Mouse (Mus musculus): ENCODE results near the gene Tmem94. TPM values are rescaled to one million over a fixed set of nuclear protein-coding genes. Genes with fewer than 3 reads are reported as not detected.
A peak's percentile ranks its signal among the peaks of the same experiment; 100 is the strongest.

Gene Tmem94
- polyA plus RNA-seq, 1 experiment from 2014 or later, result 23.6 TPM

DNA sequence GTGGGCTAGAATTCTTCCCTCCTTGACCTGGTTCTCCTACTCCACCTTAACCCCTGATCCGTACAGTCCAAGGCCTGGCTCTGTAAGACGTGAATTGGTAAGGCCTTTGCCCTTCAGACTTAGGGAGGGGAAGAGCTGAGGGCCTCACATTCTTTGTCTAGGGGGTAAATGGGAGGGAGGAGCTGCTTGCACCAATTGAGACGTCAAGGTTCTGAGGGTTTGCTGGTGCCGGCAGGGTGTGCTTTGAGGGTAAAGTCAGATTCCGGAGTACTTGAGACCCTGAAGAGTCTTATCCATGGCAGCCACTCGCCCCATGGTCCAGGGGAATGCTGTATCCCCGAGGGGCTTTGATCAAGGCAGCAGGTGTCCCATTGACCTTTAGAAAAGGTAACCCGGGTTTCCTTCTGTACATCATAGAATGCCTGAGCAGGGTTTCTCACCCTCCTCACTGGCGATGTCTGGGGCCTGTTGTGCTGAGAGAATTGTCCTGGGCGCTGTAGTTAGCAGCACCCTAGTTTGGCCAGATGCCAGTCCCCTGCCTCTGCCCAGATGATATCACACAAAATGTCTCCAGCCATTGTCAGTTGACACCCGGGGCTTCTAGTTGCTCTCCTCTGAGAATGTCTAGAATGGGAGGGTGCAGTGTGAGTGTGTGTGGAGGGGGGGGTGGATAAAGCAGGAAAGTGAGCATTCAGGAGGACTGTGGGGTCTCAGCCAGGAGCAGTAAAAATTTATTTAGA, 71.6 kb downstream of the Tmem94 start:
- no peak for ATAC-seq (ENCODE audit: insufficient number of reproducible peaks, low FRiP score, low TSS enrichment, low read depth)
- WGBS, result 51% methylated on average over 11 of the region's 11 CpGs
- Histone ChIP-seq H3K27ac (no peak overlapping the region), H3K27me3 (no peaks in the 10 kb centered on the region), H3K9ac (no peak overlapping the region), H3K4me2 (no peak overlapping the region), H3K36me3 (no peaks in the 10 kb centered on the region), H3K4me3 (no peak overlapping the region), H3K9me3 (no peaks in the 10 kb centered on the region), H3K4me1 (peaks cover 39% of the 10 kb centered on the region)

DNA sequence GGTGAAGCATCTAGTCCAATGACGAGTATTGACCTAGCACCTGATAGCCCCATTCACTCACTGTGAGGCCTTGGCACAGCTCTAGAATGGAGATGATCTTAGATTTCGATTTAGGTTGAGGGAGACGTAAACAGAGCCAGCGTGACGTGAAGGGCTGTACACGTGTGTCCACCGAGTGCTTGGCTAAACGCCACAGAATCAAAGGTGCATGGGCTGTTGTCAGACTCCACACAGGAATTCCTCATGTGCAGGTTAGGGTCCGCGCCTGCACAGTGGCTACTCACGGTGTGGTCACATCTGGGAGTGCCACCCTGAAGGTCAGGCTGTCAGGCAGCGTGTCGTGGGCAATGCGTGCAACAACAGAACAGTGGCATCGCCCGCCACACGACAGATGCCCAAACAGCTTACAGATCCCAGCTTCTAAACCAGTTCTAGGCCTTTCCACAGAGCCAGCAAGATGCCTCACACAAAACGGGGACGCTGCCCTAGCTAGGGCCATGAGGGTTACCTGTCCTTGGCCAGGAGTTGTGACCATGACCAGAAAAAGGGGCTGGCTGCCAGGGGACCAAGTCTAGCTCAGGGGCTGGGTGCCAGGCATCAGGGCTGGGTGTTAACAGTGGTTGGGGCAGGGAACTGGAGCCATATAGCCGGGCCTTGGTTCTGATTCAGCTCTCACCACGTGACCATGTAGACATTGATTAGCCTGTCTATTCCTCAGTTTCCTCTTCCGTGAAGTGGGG, 72.5 kb downstream of the Tmem94 start:
- Histone ChIP-seq H3K4me2 (no peak overlapping the region), H3K4me1 (peaks cover 39% of the 10 kb centered on the region), H3K27ac (no peak overlapping the region), H3K9ac (no peak overlapping the region), H3K9me3 (no peaks in the 10 kb centered on the region), H3K27me3 (no peaks in the 10 kb centered on the region), H3K4me3 (no peak overlapping the region), H3K36me3 (no peaks in the 10 kb centered on the region)
- ATAC-seq (ENCODE audit: insufficient number of reproducible peaks, low FRiP score, low TSS enrichment, low read depth), result no peak; the same call in 1 of the 2 replicates
- 91% methylated on average over 22 of the region's 22 CpGs for WGBS

DNA sequence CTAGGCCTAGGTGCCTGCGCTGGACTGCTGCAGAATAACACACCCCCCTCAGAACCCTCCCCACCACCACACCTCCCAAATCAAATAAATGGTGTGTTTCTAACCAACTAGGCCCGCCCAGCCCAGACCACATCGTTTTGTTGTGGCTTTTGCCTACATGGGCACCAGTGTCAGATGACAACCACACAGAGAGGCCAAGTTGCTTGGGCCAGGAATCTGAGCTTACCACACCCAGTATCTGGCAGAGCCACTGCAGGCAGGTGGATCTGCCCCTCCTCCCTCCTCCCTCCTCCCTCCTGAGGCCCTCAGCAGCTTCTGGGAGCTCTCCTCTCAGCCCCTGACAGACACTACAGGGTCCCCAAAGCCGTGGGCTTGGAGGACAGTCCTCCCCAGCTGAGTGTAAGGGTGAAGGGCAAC, 73.7 kb downstream of the Tmem94 start:
- ATAC-seq (ENCODE audit: insufficient number of reproducible peaks, low FRiP score, low TSS enrichment, low read depth), result no peak
- H3K27me3 ChIP-seq, result no peaks in the 10 kb centered on the region
- H3K27ac ChIP-seq, result peak overlapping the region; percentile 48
- no peaks in the 10 kb centered on the region for H3K9me3 ChIP-seq
- no peaks in the 10 kb centered on the region for H3K36me3 ChIP-seq
- whole genome bisulfite sequencing, result 30% methylated on average over 4 of the region's 4 CpGs
- no peak overlapping the region for H3K4me2 ChIP-seq
- H3K4me1 ChIP-seq, result peaks cover 34% of the 10 kb centered on the region
- no peak overlapping the region for H3K9ac ChIP-seq
- H3K4me3 ChIP-seq, result no peak overlapping the region

DNA sequence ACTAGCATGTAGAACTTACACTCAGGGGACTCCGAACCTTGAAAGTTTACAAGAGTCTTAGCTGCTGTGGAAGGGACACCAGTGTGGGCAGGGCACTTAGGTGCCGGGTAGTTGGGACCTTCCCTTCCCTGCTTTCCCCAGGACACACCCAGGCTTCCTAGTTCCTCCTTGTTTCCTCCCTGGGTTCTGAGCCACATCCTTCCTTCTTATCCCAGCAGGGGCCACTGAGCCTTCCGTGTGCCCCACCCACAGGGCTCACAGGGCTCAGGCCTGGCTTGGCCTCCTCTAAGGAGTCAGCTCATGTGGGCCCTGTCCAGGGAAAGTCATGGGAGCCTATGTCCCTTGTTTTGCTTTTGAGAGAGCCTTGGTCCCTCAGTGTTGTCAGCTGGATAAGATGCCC, 74.5 kb downstream of the Tmem94 start:
- no peak for ATAC-seq (ENCODE audit: insufficient number of reproducible peaks, low FRiP score, low TSS enrichment, low read depth)
- 56% methylated on average over 3 of the region's 3 CpGs for WGBS
- Histone ChIP-seq H3K9me3 (no peaks in the 10 kb centered on the region), H3K27ac (no peak overlapping the region), H3K9ac (no peak overlapping the region), H3K36me3 (no peaks in the 10 kb centered on the region), H3K4me3 (no peak overlapping the region), H3K27me3 (no peaks in the 10 kb centered on the region), H3K4me2 (no peak overlapping the region), H3K4me1 (peaks cover 30% of the 10 kb centered on the region)

DNA sequence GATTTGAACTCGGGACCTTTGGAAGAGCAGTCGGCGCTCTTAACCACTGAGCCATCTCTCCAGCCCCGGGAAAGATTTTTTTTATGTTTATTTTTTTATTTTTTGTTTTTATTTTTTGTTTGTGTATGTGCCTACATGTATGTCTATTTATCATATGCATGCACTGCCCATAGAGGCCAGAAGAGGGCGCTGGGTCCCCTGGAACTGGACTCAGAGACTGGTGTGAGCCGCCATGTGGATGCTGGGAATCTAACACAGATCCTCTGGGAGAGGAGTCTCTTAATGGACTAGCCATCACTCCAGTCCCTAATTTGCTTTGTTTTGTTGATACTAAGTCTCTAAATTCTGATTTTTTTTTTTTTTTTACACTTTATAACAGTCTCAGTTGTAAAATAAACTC, 75.8 kb downstream of the Tmem94 start:
- H3K4me1 ChIP-seq, result peaks cover 29% of the 10 kb centered on the region
- no peak overlapping the region for H3K4me3 ChIP-seq
- 84% methylated on average over 6 of the region's 6 CpGs for WGBS
- H3K9me3 ChIP-seq, result no peaks in the 10 kb centered on the region
- peaks cover 11% of the 10 kb centered on the region for H3K36me3 ChIP-seq
- ATAC-seq (ENCODE audit: insufficient number of reproducible peaks, low FRiP score, low TSS enrichment, low read depth), result no peak
- no peaks in the 10 kb centered on the region for H3K27me3 ChIP-seq
- no peak overlapping the region for H3K9ac ChIP-seq
- no peak overlapping the region for H3K27ac ChIP-seq
- no peak overlapping the region for H3K4me2 ChIP-seq

DNA sequence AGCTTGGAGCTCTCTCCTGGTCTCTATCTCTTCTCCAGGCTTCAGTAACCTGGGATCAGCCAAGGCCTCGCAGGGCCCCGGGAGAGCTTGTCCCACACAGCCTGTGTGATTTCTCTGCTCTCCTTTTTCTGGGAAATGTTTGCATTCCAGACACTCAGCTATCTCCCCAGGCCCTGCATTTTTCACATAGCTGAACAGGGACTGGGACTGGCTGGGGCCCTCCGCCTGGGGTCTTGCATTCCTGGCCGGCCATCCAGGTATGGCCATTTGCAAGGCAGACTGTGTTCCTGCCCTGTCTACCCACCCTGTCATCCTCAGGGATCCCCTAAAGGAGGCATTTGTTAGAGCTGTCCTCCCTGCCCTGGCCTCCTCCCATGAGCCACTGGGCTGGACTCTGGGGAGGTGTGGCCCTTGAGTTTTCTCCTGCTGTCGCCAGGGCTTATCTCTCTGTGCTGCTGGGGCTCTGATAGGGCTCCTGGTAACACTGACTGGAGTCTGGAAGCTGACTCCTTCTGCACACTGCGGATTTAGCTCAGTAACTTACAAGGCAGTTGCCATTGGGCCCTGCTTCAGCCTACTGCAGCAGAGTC, 76.8 kb downstream of the Tmem94 start:
- Histone ChIP-seq H3K36me3 (peaks cover 15% of the 10 kb centered on the region), H3K9me3 (no peaks in the 10 kb centered on the region), H3K27me3 (no peaks in the 10 kb centered on the region), H3K27ac (peak overlapping the region; percentile 11), H3K9ac (no peak overlapping the region), H3K4me2 (no peak overlapping the region), H3K4me3 (no peak overlapping the region), H3K4me1 (peaks cover 29% of the 10 kb centered on the region)
- no peak for ATAC-seq (ENCODE audit: insufficient number of reproducible peaks, low FRiP score, low TSS enrichment, low read depth)
- WGBS, result 21% methylated on average over 6 of the region's 6 CpGs

DNA sequence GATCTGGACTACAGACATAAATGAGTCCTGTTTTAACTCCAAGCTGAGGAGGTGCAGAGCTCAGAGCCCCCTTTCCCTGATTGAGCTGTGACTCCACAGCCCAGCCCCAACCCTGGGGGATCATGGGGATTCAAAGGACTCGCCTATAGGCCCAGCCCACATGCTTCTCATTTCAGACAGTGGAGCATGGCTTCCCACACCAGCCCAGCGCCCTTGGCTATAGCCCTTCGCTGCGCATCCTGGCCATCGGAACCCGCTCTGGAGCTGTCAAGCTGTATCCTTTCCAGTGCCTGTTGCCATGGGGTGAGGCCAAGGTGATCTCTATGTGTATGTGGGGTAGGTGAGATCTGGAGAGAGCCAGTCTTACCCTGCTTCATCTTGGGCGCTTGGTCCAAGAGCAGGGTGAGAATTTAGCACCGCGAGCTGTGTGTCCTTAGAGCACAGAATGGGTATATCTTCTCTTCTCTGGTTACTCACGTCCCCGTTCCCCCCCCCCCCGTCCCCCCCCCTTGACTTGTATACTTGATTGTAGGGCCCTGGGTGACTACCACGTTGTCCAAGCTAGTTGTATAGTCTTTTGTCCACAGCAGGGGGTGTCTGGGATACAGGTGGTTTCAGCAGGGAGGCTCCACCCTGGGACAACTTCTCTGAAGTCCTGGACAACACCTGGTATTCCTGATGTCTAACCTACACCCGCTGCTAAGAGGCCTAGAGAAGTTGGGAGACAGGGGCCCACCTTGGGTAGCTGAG, 78.1 kb downstream of the Tmem94 start:
- peaks cover 15% of the 10 kb centered on the region for H3K36me3 ChIP-seq
- H3K9ac ChIP-seq, result no peak overlapping the region
- WGBS, result 86% methylated on average over 11 of the region's 14 CpGs
- H3K27ac ChIP-seq, result no peak overlapping the region
- no peaks in the 10 kb centered on the region for H3K27me3 ChIP-seq
- no peaks in the 10 kb centered on the region for H3K9me3 ChIP-seq
- peaks cover 29% of the 10 kb centered on the region for H3K4me1 ChIP-seq
- H3K4me3 ChIP-seq, result no peak overlapping the region
- H3K4me2 ChIP-seq, result no peak overlapping the region
- no peak for ATAC-seq (ENCODE audit: insufficient number of reproducible peaks, low FRiP score, low TSS enrichment, low read depth)

DNA sequence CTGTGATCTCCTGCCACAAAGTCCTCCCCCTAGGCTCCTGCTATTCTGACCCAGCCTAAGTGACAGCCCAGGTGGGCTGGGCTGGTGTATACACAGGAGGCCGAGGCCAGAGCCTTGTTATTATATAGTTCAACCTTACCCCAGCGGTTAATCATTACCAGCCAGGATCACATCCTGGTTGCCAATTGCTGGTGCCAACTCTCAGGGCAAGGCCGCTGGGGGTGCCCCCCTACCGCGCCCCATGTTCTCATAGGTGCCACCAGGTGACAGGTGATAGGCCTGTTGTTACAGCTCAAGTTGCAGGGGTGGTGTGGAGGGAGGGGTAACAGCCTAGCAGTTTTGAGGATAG, 78.6 kb downstream of the Tmem94 start:
- H3K36me3 ChIP-seq, result peaks cover 15% of the 10 kb centered on the region
- H3K9ac ChIP-seq, result no peak overlapping the region
- H3K27ac ChIP-seq, result no peak overlapping the region
- no peak overlapping the region for H3K4me2 ChIP-seq
- no peak overlapping the region for H3K4me3 ChIP-seq
- 77% methylated on average over 5 of the region's 5 CpGs for WGBS
- no peaks in the 10 kb centered on the region for H3K27me3 ChIP-seq
- H3K4me1 ChIP-seq, result peaks cover 26% of the 10 kb centered on the region
- H3K9me3 ChIP-seq, result no peaks in the 10 kb centered on the region
- no peak for ATAC-seq (ENCODE audit: insufficient number of reproducible peaks, low FRiP score, low TSS enrichment, low read depth)

DNA sequence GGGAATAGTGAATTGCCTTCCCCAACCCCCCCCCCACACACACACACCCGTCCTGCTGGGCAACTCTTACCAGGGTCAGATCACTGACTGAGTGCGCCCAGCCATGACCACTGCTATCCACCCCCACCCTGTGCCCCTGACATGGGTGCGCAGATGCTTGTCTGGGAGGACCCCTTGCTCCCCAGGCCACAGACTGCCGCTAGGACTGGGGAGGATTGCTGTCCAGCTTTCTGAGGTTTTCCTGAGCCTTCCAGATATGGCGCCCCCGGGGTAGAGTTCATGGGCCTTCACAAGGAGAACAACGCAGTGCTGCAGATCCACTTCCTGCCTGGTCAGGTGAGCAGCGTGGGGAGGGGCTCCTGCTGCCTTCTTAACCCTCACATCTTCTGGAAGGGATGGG, 79.0 kb downstream of the Tmem94 start:
- Histone ChIP-seq H3K9me3 (no peaks in the 10 kb centered on the region), H3K27ac (no peak overlapping the region), H3K9ac (no peak overlapping the region), H3K4me3 (no peak overlapping the region), H3K4me2 (no peak overlapping the region), H3K27me3 (no peaks in the 10 kb centered on the region), H3K4me1 (peaks cover 22% of the 10 kb centered on the region), H3K36me3 (peaks cover 15% of the 10 kb centered on the region)
- no peak for ATAC-seq (ENCODE audit: insufficient number of reproducible peaks, low FRiP score, low TSS enrichment, low read depth)
- WGBS, result 72% methylated on average over 8 of the region's 8 CpGs

DNA sequence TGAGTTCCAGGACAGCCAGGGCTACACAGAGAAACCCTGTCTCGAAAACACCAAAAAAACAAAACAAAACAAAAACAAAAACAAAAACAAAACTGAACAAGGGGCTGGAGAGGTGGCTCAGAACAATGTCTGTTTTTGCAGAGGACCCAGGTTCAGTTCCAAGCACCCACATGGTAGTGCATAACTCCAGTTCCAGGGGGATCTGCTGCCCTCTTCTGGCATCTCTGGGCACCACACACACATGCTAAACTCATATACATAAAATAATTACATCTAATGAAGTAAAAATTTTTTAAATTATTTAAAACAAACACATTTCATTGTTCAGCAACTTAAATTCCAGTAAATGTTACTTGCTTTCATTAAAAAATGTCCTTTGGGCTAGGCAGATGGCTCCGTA, 80.6 kb downstream of the Tmem94 start:
- Histone ChIP-seq H3K27me3 (no peaks in the 10 kb centered on the region), H3K9me3 (no peaks in the 10 kb centered on the region), H3K36me3 (peaks cover 18% of the 10 kb centered on the region), H3K4me3 (no peak overlapping the region), H3K27ac (no peak overlapping the region), H3K4me1 (peaks cover 15% of the 10 kb centered on the region), H3K4me2 (no peak overlapping the region), H3K9ac (no peak overlapping the region)
- ATAC-seq (ENCODE audit: insufficient number of reproducible peaks, low FRiP score, low TSS enrichment, low read depth), result no peak
- WGBS, result 99% methylated on average over 2 of the region's 2 CpGs

Data from limb, embryonic 15.5 days (tissue).